Mouse (Mus musculus): ENCODE data around the gene Fcnb. TPM values are rescaled to one million over a fixed set of nuclear protein-coding genes. Genes with fewer than 3 reads are reported as not detected.

The Fcnb gene
- 0.29 TPM in 1 of 2 replicates, not detected in the other for polyA plus RNA-seq (2016; fragmentation: Nextera tagmentation; extraction: Ambion mirVana)

- 0 out of 2 replicates have a peak, but pooled peaks cover 4% of the 10 kb centered on the region for H3K27me3 ChIP-seq
- ATAC-seq (ENCODE audit: low FRiP score), result no peak
- H3K9me3 ChIP-seq, result no peaks in the 10 kb centered on the region
- 88% methylated on average over 3 of the region's 3 CpGs for WGBS
- no peak within 1 kb of the TSS for H3K9ac ChIP-seq
- no peak within 1 kb of the TSS for H3K4me3 ChIP-seq (replicated peaks)
- no peak within 1 kb of the TSS for H3K27ac ChIP-seq
- no peak within 1 kb of the TSS for H3K4me2 ChIP-seq
- no peaks in the 10 kb centered on the region for H3K36me3 ChIP-seq (replicated peaks)
- H3K4me1 ChIP-seq, result peaks cover 10% of the 10 kb centered on the region
Measured at GRCm38 (mm10) chr2:28084768-28085167, at the start of gene Fcnb. Gene Fcnb (minus strand): TSS chr2:28084885.

GRCm38 (mm10) chr2:28133833-28134232, 49.1 kb upstream of the Fcnb start:
- H3K27ac ChIP-seq, result no peak overlapping the region
- WGBS, result 88% methylated on average over 9 of the region's 9 CpGs
- H3K9me3 ChIP-seq, result no peaks in the 10 kb centered on the region
- H3K27me3 ChIP-seq, result no peaks in the 10 kb centered on the region
- no peaks in the 10 kb centered on the region for H3K4me1 ChIP-seq
- no peak for ATAC-seq (ENCODE audit: low FRiP score)
- H3K4me3 ChIP-seq (replicated peaks), result no peak overlapping the region
- H3K4me2 ChIP-seq, result no peak overlapping the region
- H3K36me3 ChIP-seq (replicated peaks), result no peaks in the 10 kb centered on the region
- H3K9ac ChIP-seq, result no peak overlapping the region

GRCm38 (mm10) chr2:28132117-28132516, 47.4 kb upstream of the Fcnb start:
- no peak for ATAC-seq (ENCODE audit: low FRiP score)
- Histone ChIP-seq H3K4me1 (no peaks in the 10 kb centered on the region), H3K9me3 (no peaks in the 10 kb centered on the region), H3K4me3 (replicated peaks) (no peak overlapping the region), H3K9ac (no peak overlapping the region), H3K36me3 (replicated peaks) (no peaks in the 10 kb centered on the region), H3K27ac (0 out of 2 replicates have a peak overlapping the region, but pooled peaks have one; percentile 5), H3K27me3 (no peaks in the 10 kb centered on the region), H3K4me2 (no peak overlapping the region)
- WGBS, result 67% methylated on average over 4 of the region's 4 CpGs

- ATAC-seq (ENCODE audit: low FRiP score), result no peak
Measured at GRCm38 (mm10) chr2:28126763-28127438, 42.2 kb upstream of the Fcnb start.

GRCm38 (mm10) chr2:28123910-28124309, 39.2 kb upstream of the Fcnb start:
- WGBS, result 98% methylated on average over 2 of the region's 2 CpGs
- no peak for ATAC-seq (ENCODE audit: low FRiP score)

More at GRCm38 (mm10) chr2:28126763-28127438, 42.2 kb upstream of the Fcnb start:
- no peak overlapping the region for H3K4me2 ChIP-seq
- no peaks in the 10 kb centered on the region for H3K9me3 ChIP-seq
- no peak overlapping the region for H3K9ac ChIP-seq
- 82% methylated on average over 12 of the region's 12 CpGs for WGBS
- H3K36me3 ChIP-seq (replicated peaks), result no peaks in the 10 kb centered on the region
- no peaks in the 10 kb centered on the region for H3K4me1 ChIP-seq
- H3K27me3 ChIP-seq, result no peaks in the 10 kb centered on the region
- H3K27ac ChIP-seq, result no peak overlapping the region
- no peak overlapping the region for H3K4me3 ChIP-seq (replicated peaks)

GRCm38 (mm10) chr2:28121309-28121708, 36.6 kb upstream of the Fcnb start:
- Histone ChIP-seq H3K27ac (no peak overlapping the region), H3K4me2 (no peak overlapping the region), H3K36me3 (replicated peaks) (no peaks in the 10 kb centered on the region), H3K27me3 (0 out of 2 replicates have a peak, but pooled peaks cover 4% of the 10 kb centered on the region), H3K4me3 (replicated peaks) (no peak overlapping the region), H3K4me1 (peaks cover 20% of the 10 kb centered on the region), H3K9me3 (no peaks in the 10 kb centered on the region), H3K9ac (no peak overlapping the region)
- 94% methylated on average over 4 of the region's 4 CpGs for WGBS
- ATAC-seq (ENCODE audit: low FRiP score), result no peak

More at GRCm38 (mm10) chr2:28123910-28124309, 39.2 kb upstream of the Fcnb start:
- no peak overlapping the region for H3K27ac ChIP-seq
- no peak overlapping the region for H3K9ac ChIP-seq
- no peaks in the 10 kb centered on the region for H3K9me3 ChIP-seq
- H3K4me1 ChIP-seq, result peaks cover 6% of the 10 kb centered on the region
- H3K36me3 ChIP-seq (replicated peaks), result no peaks in the 10 kb centered on the region
- 0 out of 2 replicates have a peak, but pooled peaks cover 4% of the 10 kb centered on the region for H3K27me3 ChIP-seq
- H3K4me2 ChIP-seq, result no peak overlapping the region
- no peak overlapping the region for H3K4me3 ChIP-seq (replicated peaks)

- ATAC-seq (ENCODE audit: low FRiP score), result no peak
- Histone ChIP-seq H3K4me2 (no peak overlapping the region), H3K4me1 (peaks cover 20% of the 10 kb centered on the region), H3K9ac (no peak overlapping the region), H3K36me3 (replicated peaks) (no peaks in the 10 kb centered on the region), H3K4me3 (replicated peaks) (no peak overlapping the region), H3K9me3 (no peaks in the 10 kb centered on the region), H3K27me3 (0 out of 2 replicates have a peak, but pooled peaks cover 10% of the 10 kb centered on the region), H3K27ac (no peak overlapping the region)
- WGBS, result 95% methylated on average over 9 of the region's 9 CpGs
Measured at GRCm38 (mm10) chr2:28120342-28120741, 35.7 kb upstream of the Fcnb start.

- Histone ChIP-seq H3K36me3 (replicated peaks) (no peaks in the 10 kb centered on the region), H3K4me2 (no peak overlapping the region), H3K4me3 (replicated peaks) (no peak overlapping the region), H3K9me3 (no peaks in the 10 kb centered on the region), H3K27ac (no peak overlapping the region), H3K9ac (no peak overlapping the region), H3K27me3 (0 out of 2 replicates have a peak, but pooled peaks cover 10% of the 10 kb centered on the region), H3K4me1 (peaks cover 25% of the 10 kb centered on the region)
- 40% methylated on average over 6 of the region's 6 CpGs for WGBS
- peak; percentile 51; the same call in 1 of the 2 replicates for ATAC-seq (ENCODE audit: low FRiP score)
Measured at GRCm38 (mm10) chr2:28118518-28119116, 33.9 kb upstream of the Fcnb start.

GRCm38 (mm10) chr2:28117490-28118308, 33.0 kb upstream of the Fcnb start:
- WGBS, result 46% methylated on average over 11 of the region's 11 CpGs

GRCm38 (mm10) chr2:28108763-28109162, 24.1 kb upstream of the Fcnb start:
- H3K4me3 ChIP-seq (replicated peaks), result no peak overlapping the region
- no peak overlapping the region for H3K4me2 ChIP-seq
- WGBS, result 67% methylated on average over 5 of the region's 5 CpGs
- no peaks in the 10 kb centered on the region for H3K9me3 ChIP-seq
- no peak for ATAC-seq (ENCODE audit: low FRiP score)
- H3K36me3 ChIP-seq (replicated peaks), result no peaks in the 10 kb centered on the region
- peaks cover 16% of the 10 kb centered on the region for H3K4me1 ChIP-seq
- H3K27ac ChIP-seq, result no peak overlapping the region
- no peak overlapping the region for H3K9ac ChIP-seq
- H3K27me3 ChIP-seq, result 0 out of 2 replicates have a peak, but pooled peaks cover 3% of the 10 kb centered on the region

More at GRCm38 (mm10) chr2:28117490-28118308, 33.0 kb upstream of the Fcnb start:
- H3K9ac ChIP-seq, result no peak overlapping the region
- H3K4me2 ChIP-seq, result no peak overlapping the region; the same call in 1 of the 2 replicates
- no peaks in the 10 kb centered on the region for H3K36me3 ChIP-seq (replicated peaks)
- no peaks in the 10 kb centered on the region for H3K9me3 ChIP-seq
- H3K27me3 ChIP-seq, result 0 out of 2 replicates have a peak, but pooled peaks cover 10% of the 10 kb centered on the region
- H3K27ac ChIP-seq, result no peak overlapping the region
- ATAC-seq (ENCODE audit: low FRiP score), result peak; percentile 75
- H3K4me3 ChIP-seq (replicated peaks), result no peak overlapping the region
- H3K4me1 ChIP-seq, result peaks cover 26% of the 10 kb centered on the region

GRCm38 (mm10) chr2:28106002-28106401, 21.3 kb upstream of the Fcnb start:
- H3K27ac ChIP-seq, result no peak overlapping the region
- 74% methylated on average over 2 of the region's 2 CpGs for WGBS
- H3K36me3 ChIP-seq (replicated peaks), result no peaks in the 10 kb centered on the region

GRCm38 (mm10) chr2:28103653-28104052, 19.0 kb upstream of the Fcnb start:
- 62% methylated on average over 2 of the region's 2 CpGs for WGBS
- Histone ChIP-seq H3K4me1 (peaks cover 6% of the 10 kb centered on the region), H3K4me2 (no peak overlapping the region), H3K36me3 (replicated peaks) (no peaks in the 10 kb centered on the region), H3K9me3 (no peaks in the 10 kb centered on the region), H3K9ac (no peak overlapping the region), H3K4me3 (replicated peaks) (no peak overlapping the region), H3K27me3 (peaks cover 14% of the 10 kb centered on the region; the same call in 1 of the 2 replicates), H3K27ac (no peak overlapping the region)
- ATAC-seq (ENCODE audit: low FRiP score), result no peak

More at GRCm38 (mm10) chr2:28106002-28106401, 21.3 kb upstream of the Fcnb start:
- no peak for ATAC-seq (ENCODE audit: low FRiP score)
- Histone ChIP-seq H3K9me3 (no peaks in the 10 kb centered on the region), H3K4me3 (replicated peaks) (no peak overlapping the region), H3K27me3 (0 out of 2 replicates have a peak, but pooled peaks cover 3% of the 10 kb centered on the region), H3K4me2 (no peak overlapping the region), H3K9ac (no peak overlapping the region), H3K4me1 (no peaks in the 10 kb centered on the region)

All from forebrain, embryonic 12.5 days (tissue).